Mouse (Mus musculus): Measurements from ENCODE around the gene Ankrd54. TPM values are rescaled to one million over a fixed set of nuclear protein-coding genes. Genes with fewer than 3 reads are reported as not detected.

The Ankrd54 gene
- polyA plus RNA-seq (2017; shearing (Covaris generic)), result 59.7 TPM

GRCm38 (mm10) chr15:79062376-79063159 lies at the start of gene Ankrd54:
Ankrd54 (minus strand) TSS chr15:79062893.

GRCm38 (mm10) chr15:79108421-79109320 lies 46.0 kb upstream of the Ankrd54 start, which contains the start of gene Micall1:
Micall1 (plus strand) TSS chr15:79108898.

GRCm38 (mm10) chr15:79074913-79075532 lies 12.3 kb upstream of the Ankrd54 start, which contains the start of gene Eif3l:
Eif3l (plus strand) TSS chr15:79075179.

GRCm38 (mm10) chr15:79041585-79041984 lies 21.1 kb downstream of the Ankrd54 start, which contains the start of gene Galr3:
Galr3 (plus strand) TSS chr15:79041885.

GRCm38 (mm10) chr15:79028237-79028738 lies 34.4 kb downstream of the Ankrd54 start, which contains the start of gene H1f0:
H1f0 (plus strand) TSS chr15:79028450.

Other genes starting within 250 kb of the Ankrd54 start
- not detected for gene Cdc42ep1, start 220.3 kb downstream of the Ankrd54 start, polyA plus RNA-seq (2017; shearing (Covaris generic))
- gene Lgals2, start 207.4 kb downstream of the Ankrd54 start, polyA plus RNA-seq (2017; shearing (Covaris generic)), result not detected
- gene Gga1, start 185.7 kb downstream of the Ankrd54 start, polyA plus RNA-seq (2017; shearing (Covaris generic)), result 74.6 TPM
- gene Gm49510, start 163.2 kb downstream of the Ankrd54 start, polyA plus RNA-seq (2017; shearing (Covaris generic)), result 0.39 TPM
- 238 TPM for gene Sh3bp1, start 163.1 kb downstream of the Ankrd54 start, polyA plus RNA-seq (2017; shearing (Covaris generic))
- gene Pdxp, start 149.0 kb downstream of the Ankrd54 start, polyA plus RNA-seq (2017; shearing (Covaris generic)), result 28.4 TPM
- 284 TPM for gene Lgals1, start 136.2 kb downstream of the Ankrd54 start, polyA plus RNA-seq (2017; shearing (Covaris generic))
- 48.6 TPM for gene Nol12, start 128.0 kb downstream of the Ankrd54 start, polyA plus RNA-seq (2017; shearing (Covaris generic))
- 92.1 TPM for gene Triobp, start 115.2 kb downstream of the Ankrd54 start, polyA plus RNA-seq (2017; shearing (Covaris generic))
- 83.9 TPM for gene H1f0, start 34.4 kb downstream of the Ankrd54 start, polyA plus RNA-seq (2017; shearing (Covaris generic))
- 1.2 TPM for gene Galr3, start 21.0 kb downstream of the Ankrd54 start, polyA plus RNA-seq (2017; shearing (Covaris generic))
- 155 TPM for gene Eif3l, start 12.3 kb upstream of the Ankrd54 start, polyA plus RNA-seq (2017; shearing (Covaris generic))
- gene Micall1, start 46.0 kb upstream of the Ankrd54 start, polyA plus RNA-seq (2017; shearing (Covaris generic)), result 45.8 TPM
- gene Polr2f, start 78.1 kb upstream of the Ankrd54 start, polyA plus RNA-seq (2017; shearing (Covaris generic)), result 141 TPM
- gene 1700088E04Rik, start 78.4 kb upstream of the Ankrd54 start, polyA plus RNA-seq (2017; shearing (Covaris generic)), result 1.8 TPM
- gene Sox10, start 102.3 kb upstream of the Ankrd54 start, polyA plus RNA-seq (2017; shearing (Covaris generic)), result not detected
- 35.0 TPM for gene Pick1, start 166.3 kb upstream of the Ankrd54 start, polyA plus RNA-seq (2017; shearing (Covaris generic))
- gene Gm49486, start 166.5 kb upstream of the Ankrd54 start, polyA plus RNA-seq (2017; shearing (Covaris generic)), result not detected
- gene Slc16a8, start 191.9 kb upstream of the Ankrd54 start, polyA plus RNA-seq (2017; shearing (Covaris generic)), result not detected
- gene Baiap2l2, start 222.6 kb upstream of the Ankrd54 start, polyA plus RNA-seq (2017; shearing (Covaris generic)), result 2.0 TPM